Mouse (Mus musculus): Measurements from ENCODE around the gene Xirp2.

GRCm38 (mm10) chr2:67477753-67478152, 32.0 kb downstream of the Xirp2 start:
- no peak for TF ChIP-seq CTCF (IDR thresholded peaks at IDR 0.05; ENCODE audit: insufficient read depth, low read depth, low read length)
- no peak for TF ChIP-seq POLR2A (IDR thresholded peaks at IDR 0.05; ENCODE audit: insufficient read depth, low read depth, low read length)

Data from olfactory bulb, adult 2 months (tissue).